Mouse (Mus musculus): ENCODE data around the gene Mpg. TPM values are rescaled to one million over a fixed set of nuclear protein-coding genes. Genes with fewer than 3 reads are reported as not detected.

Mpg gene
- polyA plus RNA-seq, 1 experiment from 2014 or later, result 37.8 TPM

DNA sequence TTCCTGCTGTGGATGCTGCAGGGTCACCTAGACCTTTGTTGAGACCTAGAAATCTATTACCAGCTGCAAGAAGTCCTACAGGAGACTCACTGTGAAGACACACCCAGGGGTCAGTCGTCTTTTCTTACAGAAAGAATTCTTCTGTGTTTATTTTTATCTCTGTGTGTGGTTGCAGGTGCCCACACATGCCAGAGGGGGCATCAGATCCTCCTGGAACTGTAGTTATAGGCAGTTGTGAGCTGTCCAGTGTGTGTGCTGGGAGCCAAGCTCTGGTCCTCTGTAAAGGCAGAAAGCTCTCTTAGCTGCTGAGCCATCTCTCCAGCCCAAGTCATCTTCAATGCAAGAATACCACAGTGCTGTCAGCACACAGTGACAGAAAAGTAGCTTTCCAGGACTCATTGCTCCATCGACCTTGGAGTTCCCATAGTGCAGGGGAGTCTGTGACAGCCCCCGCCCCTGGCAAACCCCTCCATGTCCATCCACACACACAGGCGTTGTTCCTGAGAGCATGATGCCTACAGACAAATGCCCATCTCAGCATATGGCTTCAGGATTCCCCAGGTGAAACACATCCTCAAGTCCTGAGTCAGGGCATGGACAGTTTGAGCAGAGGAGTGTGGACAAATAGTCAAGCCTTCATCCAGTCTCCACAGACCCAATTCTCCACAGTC lies 2.9 kb upstream of the Mpg start:
- Histone ChIP-seq H3K4me3 (no peak overlapping the region), H3K4me1 (peaks cover 83% of the 10 kb centered on the region), H3K27ac (peak overlapping the region; percentile 98; the same call in 1 of the 2 replicates)

DNA sequence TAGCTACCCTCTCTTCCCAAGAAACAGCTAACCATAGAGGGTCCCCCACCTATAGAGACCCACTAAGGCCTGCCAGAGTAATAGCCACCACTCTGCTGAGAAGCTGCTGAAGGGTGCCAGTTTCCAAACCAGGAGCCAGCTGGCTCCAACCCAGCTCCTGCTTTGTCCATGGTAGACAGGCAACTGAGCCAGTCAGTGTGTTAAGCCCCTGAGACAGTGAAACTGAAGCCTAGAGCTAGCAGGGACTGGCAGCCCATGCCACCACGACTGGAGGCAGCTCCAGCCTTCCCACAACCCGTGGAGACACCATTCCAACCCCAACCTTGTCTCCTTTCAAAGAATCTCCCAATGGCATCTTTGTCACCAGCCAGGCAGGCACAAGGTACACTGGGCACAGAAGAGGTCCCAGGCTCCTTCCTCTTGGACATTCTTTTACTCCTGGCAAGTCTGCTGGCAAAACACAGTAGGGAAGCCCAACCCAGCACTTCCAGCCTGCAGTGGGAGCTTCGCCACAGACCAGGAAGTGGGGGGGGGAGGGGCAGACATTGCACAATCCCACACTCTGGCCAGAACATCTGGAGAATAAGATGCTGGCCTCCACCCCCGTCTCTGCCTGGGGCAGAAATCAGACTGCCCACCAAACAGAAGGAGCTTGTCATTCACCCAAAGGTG lies 1.7 kb upstream of the Mpg start:
- Histone ChIP-seq H3K4me1 (peaks cover 71% of the 10 kb centered on the region), H3K9ac (no peak overlapping the region), H3K9me3 (no peaks in the 10 kb centered on the region), H3K36me3 (0 out of 2 replicates have a peak, but pooled peaks cover 5% of the 10 kb centered on the region), H3K4me2 (peak overlapping the region; percentile 82), H3K27me3 (no peaks in the 10 kb centered on the region), H3K4me3 (no peak overlapping the region), H3K27ac (peak overlapping the region; percentile 97)
- ATAC-seq (ENCODE audit: borderline replicate concordance, extremely low read depth, low FRiP score, low TSS enrichment), result peak; percentile 58
- 17% methylated on average over 4 of the region's 4 CpGs for WGBS

More for the DNA sequence above, 2.9 kb upstream of the Mpg start:
- H3K27me3 ChIP-seq, result no peaks in the 10 kb centered on the region
- WGBS, result 73% methylated on average over 4 of the region's 4 CpGs
- H3K4me2 ChIP-seq, result no peak overlapping the region
- no peak for ATAC-seq (ENCODE audit: borderline replicate concordance, extremely low read depth, low FRiP score, low TSS enrichment)
- no peaks in the 10 kb centered on the region for H3K36me3 ChIP-seq
- no peak overlapping the region for H3K9ac ChIP-seq
- H3K9me3 ChIP-seq, result no peaks in the 10 kb centered on the region

DNA sequence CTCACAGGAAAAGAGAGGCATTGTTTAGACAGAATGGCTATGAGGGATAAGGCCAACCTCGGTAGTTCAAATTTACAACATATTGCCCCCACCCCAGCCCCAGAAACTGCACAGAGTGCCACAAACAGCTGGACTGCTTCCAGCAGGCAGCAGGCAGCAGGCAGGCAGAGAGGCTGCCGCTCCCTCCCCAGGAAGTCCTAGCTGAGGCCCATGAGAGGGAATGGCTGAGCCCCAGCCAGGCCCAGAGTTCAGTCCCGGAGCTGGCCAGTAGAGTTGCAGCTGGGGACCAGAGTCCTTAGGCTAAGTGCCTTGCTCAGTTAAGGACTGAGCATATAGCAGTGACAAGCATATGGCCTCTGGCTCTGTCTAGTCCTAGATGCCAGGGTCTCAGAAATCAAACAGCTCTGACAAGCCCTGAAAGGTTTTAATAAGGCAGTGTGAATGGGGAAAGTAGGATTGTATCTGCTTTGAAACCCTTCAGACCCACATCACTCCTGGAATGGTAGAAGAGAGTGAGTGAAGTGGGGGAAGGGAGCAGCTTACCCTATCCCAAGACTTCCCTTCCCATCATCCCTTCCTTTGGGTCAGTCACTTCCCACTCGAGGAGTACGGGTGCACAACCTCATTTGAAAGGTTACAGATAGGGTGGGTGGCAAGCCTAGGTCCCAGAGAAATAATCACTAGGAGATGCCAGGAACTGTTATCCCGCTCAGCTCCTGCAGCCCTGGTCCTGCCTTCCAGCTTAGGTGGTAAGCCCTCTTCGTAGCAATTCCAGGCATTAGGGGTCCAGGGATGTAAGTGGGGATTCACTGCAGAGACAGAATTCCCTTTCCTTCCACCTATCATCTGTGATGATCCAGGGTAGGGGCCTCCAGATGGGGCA lies 842 bp upstream of the Mpg start:
- no peak overlapping the region for H3K9ac ChIP-seq
- H3K4me2 ChIP-seq, result peak overlapping the region; percentile 82
- no peaks in the 10 kb centered on the region for H3K9me3 ChIP-seq
- peaks cover 62% of the 10 kb centered on the region for H3K4me1 ChIP-seq
- H3K27me3 ChIP-seq, result no peaks in the 10 kb centered on the region
- WGBS, result 35% methylated on average over 7 of the region's 7 CpGs
- peak; percentile 27; the same call in 1 of the 2 replicates for ATAC-seq (ENCODE audit: borderline replicate concordance, extremely low read depth, low FRiP score, low TSS enrichment)
- no peak overlapping the region for H3K4me3 ChIP-seq
- H3K27ac ChIP-seq, result peak overlapping the region; percentile 97
- H3K36me3 ChIP-seq, result peaks cover 12% of the 10 kb centered on the region

DNA sequence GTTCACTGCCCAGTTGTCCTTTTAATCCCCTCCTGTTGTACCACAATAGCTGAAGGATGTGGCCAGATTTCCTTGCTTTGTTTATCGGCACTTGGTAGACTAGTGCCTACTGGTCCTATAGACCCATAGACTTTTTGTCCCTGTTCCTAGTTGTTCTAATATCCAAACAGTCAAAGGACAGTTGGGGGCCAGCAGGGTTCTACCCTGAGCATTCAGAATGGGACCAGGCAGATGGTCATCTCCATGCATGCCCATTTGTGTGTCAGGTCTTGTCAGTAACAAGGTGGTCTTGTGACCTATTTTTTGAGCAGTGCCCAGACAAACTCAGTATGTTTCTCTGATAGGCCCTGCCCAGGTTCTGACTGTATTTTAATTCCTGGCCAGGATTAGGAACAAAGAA lies 736 bp downstream of the Mpg start:
- WGBS, result 39% methylated on average over 1 of the region's 1 CpGs
- Histone ChIP-seq H3K9ac (peak overlapping the region; percentile 69), H3K36me3 (peaks cover 26% of the 10 kb centered on the region), H3K27ac (peak overlapping the region; percentile 97), H3K27me3 (no peaks in the 10 kb centered on the region), H3K4me3 (peak overlapping the region; percentile 59), H3K4me2 (peak overlapping the region; percentile 82), H3K4me1 (peaks cover 55% of the 10 kb centered on the region), H3K9me3 (no peaks in the 10 kb centered on the region)
- no peak for ATAC-seq (ENCODE audit: borderline replicate concordance, extremely low read depth, low FRiP score, low TSS enrichment)

DNA sequence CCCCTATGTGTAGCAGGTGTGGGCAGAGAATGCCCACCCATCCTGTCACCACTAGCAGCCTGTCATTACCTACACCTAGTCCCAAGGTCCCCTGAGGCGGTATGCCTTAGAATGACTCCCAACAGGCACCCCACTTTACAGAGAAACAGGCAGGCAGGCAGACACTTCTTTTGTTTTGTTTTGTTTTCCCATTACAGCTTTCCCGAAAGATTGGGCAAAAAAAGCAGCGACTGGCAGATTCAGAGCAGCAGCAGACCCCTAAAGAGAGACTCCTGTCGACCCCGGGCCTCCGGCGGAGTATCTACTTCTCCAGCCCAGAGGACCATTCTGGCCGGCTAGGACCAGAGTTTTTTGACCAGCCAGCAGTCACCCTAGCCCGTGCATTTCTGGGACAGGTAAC lies 1.2 kb downstream of the Mpg start:
- H3K4me2 ChIP-seq, result peak overlapping the region; percentile 82; the same call in 1 of the 2 replicates
- peak overlapping the region; percentile 69; the same call in 1 of the 2 replicates for H3K9ac ChIP-seq
- no peak for ATAC-seq (ENCODE audit: borderline replicate concordance, extremely low read depth, low FRiP score, low TSS enrichment)
- H3K27me3 ChIP-seq, result no peaks in the 10 kb centered on the region
- peaks cover 50% of the 10 kb centered on the region for H3K4me1 ChIP-seq
- H3K4me3 ChIP-seq, result no peak overlapping the region; the same call in 1 of the 2 replicates
- WGBS, result 86% methylated on average over 9 of the region's 9 CpGs
- no peak overlapping the region for H3K27ac ChIP-seq
- no peaks in the 10 kb centered on the region for H3K9me3 ChIP-seq
- H3K36me3 ChIP-seq, result peaks cover 31% of the 10 kb centered on the region

DNA sequence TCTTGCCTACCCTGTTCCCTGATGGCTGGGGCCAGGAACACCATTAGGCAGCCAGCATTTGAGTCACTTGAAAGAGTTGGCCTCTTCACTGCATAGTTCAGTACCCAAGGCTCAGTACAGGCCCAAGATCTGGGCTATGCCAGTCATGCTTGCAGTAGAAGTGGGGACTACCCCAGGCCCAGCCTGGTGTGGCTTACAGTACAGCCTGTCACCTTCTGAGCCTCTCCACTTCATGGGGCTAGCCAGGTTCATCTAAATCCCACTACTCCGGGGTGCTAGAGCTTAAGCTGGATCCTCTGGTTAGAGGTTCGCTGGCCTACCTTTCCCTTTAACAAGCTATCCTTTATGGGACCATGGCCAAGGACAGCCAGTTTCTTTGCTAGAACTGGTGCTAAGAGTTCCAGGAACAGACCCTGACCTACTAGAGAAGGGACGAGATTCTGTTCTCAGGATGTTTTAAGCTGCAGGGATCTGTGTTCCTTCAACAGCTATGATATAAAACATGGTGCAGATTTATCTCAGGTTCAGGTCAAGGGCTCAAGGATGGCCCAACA lies 2.1 kb downstream of the Mpg start:
- peaks cover 42% of the 10 kb centered on the region for H3K4me1 ChIP-seq
- no peak for ATAC-seq (ENCODE audit: borderline replicate concordance, extremely low read depth, low FRiP score, low TSS enrichment)
- no peak overlapping the region for H3K9ac ChIP-seq
- H3K4me3 ChIP-seq, result no peak overlapping the region
- 84% methylated on average over 3 of the region's 3 CpGs for WGBS
- H3K36me3 ChIP-seq, result peaks cover 39% of the 10 kb centered on the region
- H3K4me2 ChIP-seq, result no peak overlapping the region
- no peaks in the 10 kb centered on the region for H3K27me3 ChIP-seq
- no peak overlapping the region for H3K27ac ChIP-seq
- no peaks in the 10 kb centered on the region for H3K9me3 ChIP-seq

DNA sequence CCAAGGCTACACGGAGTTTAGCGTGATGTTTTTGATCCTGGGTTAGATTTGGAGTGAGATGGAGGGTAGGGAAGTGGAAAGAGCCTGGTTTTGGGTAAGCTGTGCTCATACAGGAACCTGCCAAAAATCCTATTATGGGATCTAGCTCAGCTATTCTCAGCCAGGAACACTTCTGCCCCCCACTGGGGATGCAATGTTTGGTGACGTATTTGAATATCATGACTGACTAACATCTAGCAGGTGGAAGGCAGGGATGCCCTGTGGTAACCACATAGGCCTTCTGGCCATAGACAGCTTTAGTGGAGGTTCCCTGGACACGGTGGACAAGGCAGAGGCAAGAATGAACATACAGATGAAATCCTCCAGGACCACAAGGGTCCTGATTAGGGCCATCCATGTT lies 3.9 kb downstream of the Mpg start:
- H3K4me2 ChIP-seq, result no peak overlapping the region
- WGBS, result 76% methylated on average over 4 of the region's 4 CpGs
- H3K4me3 ChIP-seq, result no peak overlapping the region
- no peaks in the 10 kb centered on the region for H3K9me3 ChIP-seq
- H3K36me3 ChIP-seq, result peaks cover 53% of the 10 kb centered on the region
- no peak for ATAC-seq (ENCODE audit: borderline replicate concordance, extremely low read depth, low FRiP score, low TSS enrichment)
- no peaks in the 10 kb centered on the region for H3K27me3 ChIP-seq
- H3K4me1 ChIP-seq, result peaks cover 33% of the 10 kb centered on the region
- no peak overlapping the region for H3K9ac ChIP-seq
- no peak overlapping the region for H3K27ac ChIP-seq

DNA sequence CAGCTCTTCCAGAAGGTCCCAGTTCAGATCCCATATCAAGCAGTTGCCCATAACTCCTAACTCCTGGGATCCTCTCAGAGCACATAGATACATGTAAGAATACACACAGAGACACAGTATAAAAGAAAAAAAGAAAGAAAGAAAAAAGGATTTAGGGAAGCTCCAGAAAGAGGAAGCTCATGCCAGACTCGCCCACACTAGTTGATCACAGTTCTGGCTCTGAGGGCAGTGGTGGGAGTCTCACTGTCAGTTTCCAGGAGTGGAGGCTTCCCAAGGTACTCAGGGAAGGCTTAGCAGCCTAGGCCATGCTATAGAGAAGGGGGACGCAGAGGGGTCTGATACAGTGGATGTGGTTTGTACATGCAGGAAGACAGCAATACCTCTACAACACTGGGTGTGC lies 4.8 kb downstream of the Mpg start:
- H3K36me3 ChIP-seq, result peaks cover 53% of the 10 kb centered on the region
- H3K4me2 ChIP-seq, result no peak overlapping the region
- ATAC-seq (ENCODE audit: borderline replicate concordance, extremely low read depth, low FRiP score, low TSS enrichment), result no peak
- peaks cover 31% of the 10 kb centered on the region for H3K4me1 ChIP-seq
- no peak overlapping the region for H3K9ac ChIP-seq
- H3K27ac ChIP-seq, result no peak overlapping the region
- 91% methylated on average over 2 of the region's 2 CpGs for WGBS
- H3K27me3 ChIP-seq, result no peaks in the 10 kb centered on the region
- H3K9me3 ChIP-seq, result no peaks in the 10 kb centered on the region
- H3K4me3 ChIP-seq, result no peak overlapping the region

DNA sequence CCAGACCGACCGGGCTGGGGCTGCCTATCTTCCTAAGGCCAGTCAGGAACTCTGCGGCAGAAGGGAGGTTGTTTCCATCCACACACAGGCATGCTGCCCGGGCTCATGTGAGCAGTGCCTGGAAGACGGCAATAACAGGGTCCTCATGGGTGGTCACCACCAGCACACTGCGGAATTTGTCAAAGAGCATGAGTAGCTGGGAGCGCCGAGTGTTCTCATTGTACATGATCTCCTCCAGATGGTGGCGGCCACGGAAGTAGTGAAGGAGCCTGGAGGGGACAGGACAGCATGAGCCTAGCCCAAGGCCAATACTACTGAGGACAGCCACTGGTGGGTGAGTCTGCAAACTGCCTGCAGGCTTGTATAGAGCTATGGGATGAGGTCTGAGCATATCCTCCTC lies 6.5 kb downstream of the Mpg start:
- peaks cover 55% of the 10 kb centered on the region for H3K36me3 ChIP-seq
- WGBS, result 70% methylated on average over 10 of the region's 10 CpGs

DNA sequence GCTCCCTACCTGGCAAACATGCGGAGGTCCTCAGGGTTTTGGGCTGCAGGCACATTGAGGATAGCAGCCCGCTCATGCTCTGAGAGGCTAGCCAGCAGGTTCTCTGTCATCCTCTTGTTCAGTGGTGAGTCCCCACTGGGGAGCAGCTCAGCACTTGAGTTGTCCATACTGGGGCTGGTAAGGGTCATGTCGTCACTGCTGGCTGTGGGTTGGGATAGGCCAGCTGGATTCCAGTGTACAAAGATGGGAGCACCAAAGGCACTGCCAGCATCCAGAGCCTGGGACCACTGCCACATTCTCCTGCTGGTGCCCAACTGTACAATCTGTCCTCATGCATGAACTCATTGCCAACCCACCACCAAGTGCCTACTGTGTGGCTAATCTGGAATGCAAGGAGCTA lies 7.6 kb downstream of the Mpg start:
- H3K9me3 ChIP-seq, result no peaks in the 10 kb centered on the region
- no peak for ATAC-seq (ENCODE audit: borderline replicate concordance, extremely low read depth, low FRiP score, low TSS enrichment)
- H3K27me3 ChIP-seq, result no peaks in the 10 kb centered on the region
- no peak overlapping the region for H3K4me3 ChIP-seq
- no peak overlapping the region for H3K9ac ChIP-seq
- H3K27ac ChIP-seq, result no peak overlapping the region
- 89% methylated on average over 3 of the region's 3 CpGs for WGBS
- peaks cover 20% of the 10 kb centered on the region for H3K4me1 ChIP-seq
- H3K36me3 ChIP-seq, result peaks cover 59% of the 10 kb centered on the region
- H3K4me2 ChIP-seq, result no peak overlapping the region

More for the DNA sequence above, 6.5 kb downstream of the Mpg start:
- no peak overlapping the region for H3K4me2 ChIP-seq
- no peaks in the 10 kb centered on the region for H3K27me3 ChIP-seq
- H3K27ac ChIP-seq, result no peak overlapping the region
- no peak overlapping the region for H3K9ac ChIP-seq
- H3K9me3 ChIP-seq, result no peaks in the 10 kb centered on the region
- H3K4me1 ChIP-seq, result peaks cover 23% of the 10 kb centered on the region
- no peak overlapping the region for H3K4me3 ChIP-seq
- ATAC-seq (ENCODE audit: borderline replicate concordance, extremely low read depth, low FRiP score, low TSS enrichment), result no peak

DNA sequence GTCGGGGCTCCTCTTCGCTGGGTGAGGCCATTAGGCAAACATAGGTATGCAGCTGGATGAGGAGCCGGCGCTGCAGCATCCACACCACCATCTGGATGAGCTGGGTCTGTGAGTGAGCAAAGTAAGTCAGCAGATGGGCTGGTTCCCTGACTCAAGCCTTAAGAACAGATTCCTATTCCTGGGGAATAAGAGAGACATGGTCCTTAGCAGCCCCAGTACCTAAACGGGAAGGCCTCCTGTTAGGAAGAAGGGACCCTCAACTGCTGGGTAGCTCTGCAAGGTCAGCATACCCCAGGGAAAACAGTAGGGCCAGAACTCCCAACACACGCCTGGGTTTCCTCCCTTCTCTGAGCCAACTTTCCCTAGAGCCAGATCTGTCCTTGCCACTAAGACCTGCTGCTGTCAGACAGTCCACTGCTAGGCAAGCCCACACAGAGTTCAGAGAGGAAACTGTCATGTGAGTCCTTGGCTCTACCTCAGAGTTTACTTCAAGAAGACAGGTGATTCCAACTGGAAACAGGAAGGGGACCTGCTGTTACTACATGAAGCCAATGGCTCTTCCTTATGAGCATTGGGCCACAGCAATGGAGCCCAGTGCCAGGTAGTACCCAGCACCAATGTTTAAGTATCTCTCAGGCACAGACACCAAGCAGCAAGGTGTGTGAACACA lies 8.6 kb downstream of the Mpg start:
- H3K4me2 ChIP-seq, result no peak overlapping the region
- no peak overlapping the region for H3K9ac ChIP-seq
- peak overlapping the region; percentile 54 for H3K27ac ChIP-seq
- no peaks in the 10 kb centered on the region for H3K27me3 ChIP-seq
- peaks cover 59% of the 10 kb centered on the region for H3K36me3 ChIP-seq
- ATAC-seq (ENCODE audit: borderline replicate concordance, extremely low read depth, low FRiP score, low TSS enrichment), result no peak
- no peaks in the 10 kb centered on the region for H3K9me3 ChIP-seq
- WGBS, result 84% methylated on average over 6 of the region's 6 CpGs
- H3K4me3 ChIP-seq, result no peak overlapping the region
- peaks cover 20% of the 10 kb centered on the region for H3K4me1 ChIP-seq
